8 mouse cellular contexts compared by ENCODE assay signal in the genomic region with DNA sequence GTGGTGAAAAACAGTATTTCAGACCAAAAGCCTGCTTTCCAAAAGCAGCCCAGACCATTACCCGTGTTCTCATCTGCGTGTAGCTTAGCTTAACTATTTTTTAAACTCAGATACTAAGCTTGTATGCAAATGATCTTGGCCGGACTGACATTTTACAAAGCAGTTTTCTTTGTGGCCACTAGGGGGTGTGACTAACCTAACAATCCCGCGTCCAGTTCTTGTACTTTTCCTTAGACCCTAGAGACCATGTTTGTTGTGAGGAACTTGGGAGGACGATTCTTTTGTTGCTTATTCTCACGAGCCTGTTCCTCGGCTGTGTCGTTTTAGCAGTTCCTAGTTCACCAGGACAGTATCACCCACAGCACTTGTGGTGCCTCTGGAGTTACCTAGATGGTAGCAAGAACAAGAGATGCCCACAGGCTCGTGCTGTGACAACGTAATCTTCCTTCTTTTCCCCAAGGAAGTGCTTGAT.
DNase-seq lines count a peak whose midpoint lies in the region; ATAC-seq and TF ChIP-seq lines count a peak whose summit lies in the region.

No protein-coding gene starts in this region.

- H3K4me3 ChIP-seq in E14TG2a.4 (replicated peaks; ENCODE audit: low read length) = no peak overlapping the region
- H3K4me3 ChIP-seq in embryonic facial prominence, embryonic 14.5 days (ENCODE audit: low read depth, low read length) = no peak overlapping the region
- H3K4me3 ChIP-seq in liver, embryonic 15.5 days (replicated peaks) = no peak overlapping the region
- no peak overlapping the region for H3K4me3 ChIP-seq in neural tube, embryonic 11.5 days (ENCODE audit: low read depth, low read length)

- no peaks in the 10 kb centered on the region for H3K27me3 ChIP-seq in E14TG2a.4 (ENCODE audit: insufficient read depth, low read length)
- H3K27me3 ChIP-seq in embryonic facial prominence, embryonic 14.5 days (replicated peaks; ENCODE audit: control insufficient read depth, insufficient read depth, low read length) = no peaks in the 10 kb centered on the region
- no peaks in the 10 kb centered on the region for H3K27me3 ChIP-seq in liver, embryonic 15.5 days
- H3K27me3 ChIP-seq in neural tube, embryonic 11.5 days (ENCODE audit: control insufficient read depth, insufficient read depth, low read length) = no peaks in the 10 kb centered on the region

- H3K27ac ChIP-seq in embryonic facial prominence, embryonic 14.5 days (replicated peaks; ENCODE audit: low read depth, low read length) = no peak overlapping the region; the same call in 1 of the 2 replicates
- H3K27ac ChIP-seq in liver, embryonic 15.5 days (replicated peaks) = peak overlapping the region; percentile 68
- H3K27ac ChIP-seq in neural tube, embryonic 11.5 days (ENCODE audit: low read depth, low read length) = no peak overlapping the region

- DNase-seq in brain, adult 2 months (ENCODE audit: low read depth, low spot score) = peak; percentile 85
- DNase-seq in embryonic facial prominence, embryonic 14.5 days (ENCODE audit: low spot score) = peak; percentile 87
- peak; percentile 80 for DNase-seq in heart, postnatal 10 days
- DNase-seq in kidney, postnatal 10 days = peak; percentile 64
- peak; percentile 60 for DNase-seq in neural tube, embryonic 11.5 days (ENCODE audit: low spot score)
- DNase-seq in thymus, postnatal 36 days = peak; percentile 17 to 18

- peaks cover 31% of the 10 kb centered on the region for H3K36me3 ChIP-seq in E14TG2a.4 (ENCODE audit: insufficient read depth, low read length)
- H3K36me3 ChIP-seq in embryonic facial prominence, embryonic 14.5 days (ENCODE audit: control insufficient read depth, insufficient read depth, low read length) = peaks cover 39% of the 10 kb centered on the region
- H3K36me3 ChIP-seq in liver, embryonic 15.5 days (replicated peaks) = peaks cover 40% of the 10 kb centered on the region
- H3K36me3 ChIP-seq in neural tube, embryonic 11.5 days (ENCODE audit: control insufficient read depth, insufficient read depth, low read length) = no peaks in the 10 kb centered on the region

- WGBS in embryonic facial prominence, embryonic 14.5 days = 14% methylated on average over 11 of the region's 11 CpGs
- WGBS in liver, embryonic 15.5 days (ENCODE audit: insufficient replicate concordance) = 17% methylated on average over 11 of the region's 11 CpGs
- 19% methylated on average over 11 of the region's 11 CpGs for WGBS in neural tube, embryonic 11.5 days

- ATAC-seq in embryonic facial prominence, embryonic 14.5 days (ENCODE audit: low read depth) = peak; percentile 58
- ATAC-seq in liver, embryonic 15.5 days (ENCODE audit: insufficient read depth) = peak; percentile 74
- ATAC-seq in neural tube, embryonic 11.5 days (ENCODE audit: insufficient read depth, low FRiP score, low TSS enrichment) = peak; percentile 53; the same call in 1 of the 2 replicates

- peak; percentile 82 for TF ChIP-seq CTCF in E14TG2a.4 (conservative IDR thresholded peaks at IDR 0.05; ENCODE audit: low read length)

- no peak overlapping the region; the same call in 1 of the 2 replicates for H3K9ac ChIP-seq in embryonic facial prominence, embryonic 14.5 days (ENCODE audit: low read depth, low read length)
- 0 out of 2 replicates have a peak overlapping the region, but pooled peaks have one; percentile 26 for H3K9ac ChIP-seq in liver, embryonic 15.5 days
- H3K9ac ChIP-seq in neural tube, embryonic 11.5 days (ENCODE audit: low read length) = peak overlapping the region; percentile 32; the same call in 1 of the 2 replicates

- H3K4me2 ChIP-seq in embryonic facial prominence, embryonic 14.5 days (ENCODE audit: low read depth, low read length) = peak overlapping the region; percentile 40
- peak overlapping the region; percentile 43 for H3K4me2 ChIP-seq in liver, embryonic 15.5 days
- no peak overlapping the region for H3K4me2 ChIP-seq in neural tube, embryonic 11.5 days (ENCODE audit: low read depth)

- intact Hi-C loops in heart, postnatal 10 days (cut with DNase I) = loop anchor here (1.0 kb wide), 3 partner anchors 63 to 121 kb away; no protein-coding TSS in a partner anchor

- H3K4me1 ChIP-seq in E14TG2a.4 (replicated peaks; ENCODE audit: low read depth, low read length) = peaks cover 12% of the 10 kb centered on the region
- no peaks in the 10 kb centered on the region for H3K4me1 ChIP-seq in embryonic facial prominence, embryonic 14.5 days (ENCODE audit: control insufficient read depth, insufficient read depth, low read length)
- peaks cover 41% of the 10 kb centered on the region for H3K4me1 ChIP-seq in liver, embryonic 15.5 days (replicated peaks)
- H3K4me1 ChIP-seq in neural tube, embryonic 11.5 days (ENCODE audit: control insufficient read depth, insufficient read depth, low read length) = 0 out of 2 replicates have a peak, but pooled peaks cover 2% of the 10 kb centered on the region

- H3K9me3 ChIP-seq in E14TG2a.4 (ENCODE audit: low read length) = no peaks in the 10 kb centered on the region
- H3K9me3 ChIP-seq in embryonic facial prominence, embryonic 14.5 days (ENCODE audit: control insufficient read depth, low read length) = no peaks in the 10 kb centered on the region
- no peaks in the 10 kb centered on the region for H3K9me3 ChIP-seq in liver, embryonic 15.5 days (replicated peaks)
- no peaks in the 10 kb centered on the region for H3K9me3 ChIP-seq in neural tube, embryonic 11.5 days (ENCODE audit: control insufficient read depth, low read length)

Comparison
In these comparisons a context has a peak if more than half of its experiments do, and no peak if none do; other contexts are left out.
1. DNase-seq: peak in every context shown above with its lines; median percentile 87 in embryonic facial prominence, embryonic 14.5 days; 85 in brain, adult 2 months; 80 in heart, postnatal 10 days; 64 in kidney, postnatal 10 days; 60 in neural tube, embryonic 11.5 days; 18 in thymus, postnatal 36 days.